Mouse (Mus musculus): ENCODE measurements at regions not wholly inside any gene's neighbourhood (a gene's known extent, or its start where the extent isn't known, plus 50 kb on each side); places are given as distances from the start of the nearest gene placed in this dataset.
A peak's percentile ranks its signal among the peaks of the same experiment; 100 is the strongest.

- no peak for DNase-seq
Observed at GRCm38 (mm10) chr4:89000855-89001254, 120.9 kb upstream of the Ifne start.

GRCm38 (mm10) chr4:89000200-89000599, 120.2 kb upstream of the Ifne start:
- no peak for DNase-seq

GRCm38 (mm10) chr4:88998286-88998685, 118.3 kb upstream of the Ifne start:
- no peak for DNase-seq

- DNase-seq, result no peak
Observed at GRCm38 (mm10) chr4:88995129-88995919, 115.3 kb upstream of the Ifne start.

- DNase-seq, result no peak
Observed at GRCm38 (mm10) chr4:88994486-88994885, 114.5 kb upstream of the Ifne start.

GRCm38 (mm10) chr4:88992498-88992897, 112.5 kb upstream of the Ifne start:
- DNase-seq, result no peak

GRCm38 (mm10) chr4:88988363-88988762, 108.4 kb upstream of the Ifne start:
- DNase-seq, result no peak

GRCm38 (mm10) chr4:88987103-88987502, 107.1 kb upstream of the Ifne start:
- DNase-seq, result no peak

- no peak for DNase-seq
Observed at GRCm38 (mm10) chr4:88982457-88982856, 102.5 kb upstream of the Ifne start.

- no peak for DNase-seq
Observed at GRCm38 (mm10) chr4:88977099-88977888, 97.3 kb upstream of the Ifne start.

- no peak for DNase-seq
Observed at GRCm38 (mm10) chr4:88974535-88974934, 94.5 kb upstream of the Ifne start.

GRCm38 (mm10) chr4:88969134-88969841, 89.3 kb upstream of the Ifne start:
- DNase-seq, result no peak

GRCm38 (mm10) chr4:88959621-88960020, 79.6 kb upstream of the Ifne start:
- peak; percentile 8 for DNase-seq

GRCm38 (mm10) chr4:88956605-88957004, 76.6 kb upstream of the Ifne start:
- DNase-seq, result no peak

- DNase-seq, result no peak
Observed at GRCm38 (mm10) chr4:88956151-88956550, 76.2 kb upstream of the Ifne start.

GRCm38 (mm10) chr4:88955571-88955970, 75.6 kb upstream of the Ifne start:
- DNase-seq, result no peak

- no peak for DNase-seq
Observed at GRCm38 (mm10) chr4:88954045-88954444, 74.0 kb upstream of the Ifne start.

GRCm38 (mm10) chr4:88951034-88951336, 71.0 kb upstream of the Ifne start:
- no peak for DNase-seq

GRCm38 (mm10) chr4:88950181-88951033, 70.4 kb upstream of the Ifne start:
- no peak for DNase-seq

- DNase-seq, result no peak
Observed at GRCm38 (mm10) chr4:88948027-88948859, 68.2 kb upstream of the Ifne start.

GRCm38 (mm10) chr4:88941955-88942354, 62.0 kb upstream of the Ifne start:
- DNase-seq, result no peak

GRCm38 (mm10) chr4:88940670-88941069, 60.7 kb upstream of the Ifne start:
- DNase-seq, result no peak

Data from kidney, postnatal 10 days (tissue).